Mouse (Mus musculus) testis, adult 2 months (tissue): Measurements from ENCODE around the gene Cdhr5.
A peak's percentile ranks its signal among the peaks of the same experiment; 100 is the strongest.

Experiments used
- CTCF ChIP-seq: fragments of 200-500 bp; IDR thresholded peaks from 2 replicates; pipeline ENCODE4 v1.5.1; 2012; ENCODE audit warnings: low read depth, mild to moderate bottlenecking, inconsistent platforms, low read length, moderate library complexity; ENCODE audit not compliant: control insufficient read depth, insufficient read depth, insufficient replicate concordance
- POLR2A ChIP-seq: fragments of 200-500 bp; IDR thresholded peaks from 2 replicates; pipeline ENCODE4 v1.6.1; 2012; ENCODE audit warnings: low read depth, mild to moderate bottlenecking, inconsistent platforms, low read length, moderate library complexity; ENCODE audit not compliant: control insufficient read depth

DNA sequence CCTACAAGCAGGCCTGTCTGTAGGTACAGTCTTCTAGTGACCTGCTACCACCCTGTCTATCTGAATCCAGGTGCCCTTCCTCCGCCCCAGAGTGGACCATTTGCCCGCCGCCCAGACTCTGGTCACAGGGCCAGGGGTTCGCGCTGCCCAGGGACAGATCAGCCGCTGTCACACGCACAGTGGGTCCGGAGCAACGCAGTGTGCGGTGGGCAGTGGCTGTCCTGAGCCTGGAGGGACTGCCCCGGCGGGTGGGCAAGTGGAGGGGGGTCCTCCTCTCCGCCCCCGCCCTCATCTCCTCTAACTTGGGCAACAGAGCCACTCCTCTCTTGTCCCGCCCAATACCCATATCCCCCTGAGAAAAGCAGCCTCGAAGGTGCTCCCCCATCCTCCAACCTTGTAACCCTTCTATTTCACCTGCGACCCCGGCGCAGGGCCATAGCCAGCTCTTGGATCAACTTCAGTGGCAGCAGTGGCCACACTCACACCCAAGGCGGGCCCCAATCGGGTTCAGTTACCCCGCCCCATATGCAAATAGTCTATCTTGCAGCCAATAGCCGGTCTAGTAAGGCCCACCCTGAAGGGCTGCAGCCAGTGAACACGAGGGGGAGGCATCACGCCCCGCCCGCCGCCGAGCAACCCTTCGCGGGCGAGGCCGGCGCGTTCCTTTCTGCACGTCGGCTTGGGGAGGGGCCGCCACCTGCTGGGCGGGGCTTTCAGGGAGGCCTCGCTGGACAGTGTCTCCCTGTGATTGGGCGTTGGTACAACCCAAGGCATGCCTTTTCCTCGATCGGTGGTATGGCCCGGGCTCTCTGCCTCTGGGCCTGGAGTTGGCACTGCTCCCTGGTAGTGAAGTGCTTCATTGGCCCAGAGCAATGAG, 55.1 kb downstream of the Cdhr5 start:
- TF ChIP-seq CTCF, result no peak
- peak; percentile 17; the same call in 1 of the 2 replicates for TF ChIP-seq POLR2A
